In the genomic region with DNA sequence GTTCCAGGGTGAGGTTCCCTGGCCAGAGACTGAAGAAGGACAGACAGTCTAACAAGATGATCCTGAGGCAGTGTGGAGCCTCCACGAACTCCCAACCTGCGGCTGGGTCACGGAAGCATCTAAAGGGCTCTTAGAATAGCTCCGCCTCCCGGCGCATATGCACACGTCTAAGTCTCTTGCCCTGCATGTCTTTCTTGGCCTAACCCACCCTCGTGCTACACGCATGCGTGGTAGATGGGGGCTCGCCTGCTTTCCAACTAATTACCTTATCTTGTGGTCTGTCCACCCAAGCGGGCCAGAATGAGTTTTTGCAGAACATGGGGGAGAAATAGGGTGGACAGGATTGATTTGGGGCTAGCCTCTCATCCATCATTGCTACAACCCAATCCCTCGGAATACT, we compare ENCODE assay signal across 24 mouse cellular contexts.
"Had no signal": no experiment of that assay in that cellular context is flagged by ENCODE, and none has a peak within 500 bp of the region (broad histone marks: within the 10 kb centered on the region; RNA-seq: fewer than 3 reads in every experiment).

No protein-coding gene starts in this region.

- H3K4me1 ChIP-seq: intestine, embryonic 15.5 days; liver, embryonic 12.5 days; liver, embryonic 15.5 days; lung, embryonic 15.5 days; megakaryocyte, embryonic 14.5 days; midbrain, embryonic 10.5 days; midbrain, embryonic 13.5 days; neural tube, embryonic 13.5 days; stomach, embryonic 15.5 days had no signal

- H3K27me3 ChIP-seq: intestine, embryonic 15.5 days; kidney, embryonic 15.5 days; liver, embryonic 12.5 days; liver, embryonic 15.5 days; lung, embryonic 15.5 days; megakaryocyte, embryonic 14.5 days; midbrain, embryonic 13.5 days; neural tube, embryonic 13.5 days; stomach, embryonic 15.5 days had no signal

- H3K4me3 ChIP-seq: intestine, embryonic 15.5 days; kidney, embryonic 15.5 days; left cerebral cortex, adult 2 months; liver, embryonic 12.5 days; liver, embryonic 15.5 days; lung, embryonic 15.5 days; megakaryocyte, embryonic 14.5 days; midbrain, embryonic 10.5 days; midbrain, embryonic 13.5 days; myocyte; neural tube, embryonic 13.5 days; stomach, embryonic 15.5 days had no signal

- H3K4me2 ChIP-seq: intestine, embryonic 15.5 days; kidney, embryonic 15.5 days; liver, embryonic 12.5 days; liver, embryonic 15.5 days; lung, embryonic 15.5 days; midbrain, embryonic 13.5 days; neural tube, embryonic 13.5 days; stomach, embryonic 15.5 days had no signal

- H3K27ac ChIP-seq: intestine, embryonic 15.5 days; kidney, embryonic 15.5 days; left cerebral cortex, adult 2 months; liver, embryonic 12.5 days; liver, embryonic 15.5 days; lung, embryonic 15.5 days; midbrain, embryonic 10.5 days; midbrain, embryonic 13.5 days; neural tube, embryonic 13.5 days; stomach, embryonic 15.5 days had no signal

- H3K9ac ChIP-seq: intestine, embryonic 15.5 days; kidney, embryonic 15.5 days; liver, embryonic 12.5 days; liver, embryonic 15.5 days; lung, embryonic 15.5 days; midbrain, embryonic 13.5 days; neural tube, embryonic 13.5 days; stomach, embryonic 15.5 days had no signal

- ATAC-seq: intestine, embryonic 15.5 days; liver, embryonic 12.5 days; midbrain, embryonic 13.5 days; midbrain, embryonic 16.5 days had no signal

- H3K9me3 ChIP-seq: intestine, embryonic 15.5 days; kidney, embryonic 15.5 days; liver, embryonic 15.5 days; midbrain, embryonic 10.5 days; midbrain, embryonic 13.5 days; neural tube, embryonic 13.5 days; stomach, embryonic 15.5 days had no signal

- DNase-seq: kidney, adult 11 months; kidney, adult 8-10 months; kidney, postnatal 10 days; kidney, postnatal 36 days; layer of hippocampus, postnatal 36 days; left cerebral cortex, postnatal 4 days; liver; lung, adult 18-20 months; lung, postnatal 10 days; lung, postnatal 36 days; thymus, postnatal 36 days had no signal

- H3K36me3 ChIP-seq: intestine, embryonic 15.5 days; kidney, embryonic 15.5 days; liver, embryonic 12.5 days; liver, embryonic 15.5 days; lung, embryonic 15.5 days; midbrain, embryonic 10.5 days; midbrain, embryonic 13.5 days; neural tube, embryonic 13.5 days; stomach, embryonic 15.5 days had no signal
